16 mouse cellular contexts compared by ENCODE assay signal in genomic region chr4:12491306-12491705, GRCm38 (mm10).
"Had no signal": no experiment of that assay in that cellular context is flagged by ENCODE, and none has a peak within 500 bp of the region (broad histone marks: within the 10 kb centered on the region; RNA-seq: fewer than 3 reads in every experiment).

No protein-coding gene starts in this region.

- ATAC-seq: lung, postnatal 0 days had no signal

- H3K27me3 ChIP-seq: limb, embryonic 12.5 days; liver, embryonic 15.5 days; neural tube, embryonic 15.5 days had no signal

- H3K9ac ChIP-seq: limb, embryonic 12.5 days; liver, embryonic 15.5 days; neural tube, embryonic 15.5 days had no signal

- DNase-seq: kidney, postnatal 4 days; lung, adult 2 months; lung, postnatal 36 days; midbrain, embryonic 14.5 days; right cerebral cortex, adult 18-20 months; right cerebral cortex, postnatal 25 days; thymus, postnatal 4 days had no signal

- H3K4me2 ChIP-seq: limb, embryonic 12.5 days; liver, embryonic 11.5 days; liver, embryonic 15.5 days; neural tube, embryonic 15.5 days had no signal

- H3K4me3 ChIP-seq: limb, embryonic 12.5 days; liver, embryonic 15.5 days; midbrain, embryonic 10.5 days; myocyte; neural tube, embryonic 15.5 days had no signal

- H3K36me3 ChIP-seq: limb, embryonic 12.5 days; liver, embryonic 15.5 days; midbrain, embryonic 10.5 days; neural tube, embryonic 15.5 days had no signal

- H3K9me3 ChIP-seq: limb, embryonic 12.5 days; liver, embryonic 15.5 days; midbrain, embryonic 10.5 days; neural tube, embryonic 15.5 days had no signal

- H3K4me1 ChIP-seq: limb, embryonic 12.5 days; liver, embryonic 15.5 days; midbrain, embryonic 10.5 days; neural tube, embryonic 15.5 days had no signal

- H3K27ac ChIP-seq: kidney, postnatal 0 days; limb, embryonic 12.5 days; liver, embryonic 15.5 days; midbrain, embryonic 10.5 days; neural tube, embryonic 15.5 days; stomach, postnatal 0 days had no signal
